Mouse (Mus musculus): Measurements from ENCODE around the gene Zar1l.

Gene Zar1l

DNA sequence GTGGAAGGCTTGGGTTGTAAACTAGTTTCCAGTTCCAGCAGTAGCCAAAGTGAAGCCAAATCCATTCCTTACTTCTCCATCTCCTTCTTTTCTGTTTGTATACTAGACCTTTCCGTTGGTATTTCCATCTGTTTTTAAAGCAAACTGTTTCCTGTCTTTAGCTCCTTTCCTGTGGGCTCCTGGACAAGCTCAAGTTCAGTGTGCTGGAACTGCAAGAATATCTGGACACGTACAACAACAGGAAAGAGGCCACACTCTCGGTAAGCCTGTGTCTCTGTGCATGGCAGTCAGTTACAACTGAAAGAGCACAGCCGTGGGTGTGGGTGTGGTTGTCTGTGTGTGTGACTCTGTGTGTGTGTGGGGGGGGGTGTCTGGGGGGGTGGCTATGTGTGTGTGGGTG, 39.4 kb downstream of the Zar1l start:
- DNase-seq: no peak

DNA sequence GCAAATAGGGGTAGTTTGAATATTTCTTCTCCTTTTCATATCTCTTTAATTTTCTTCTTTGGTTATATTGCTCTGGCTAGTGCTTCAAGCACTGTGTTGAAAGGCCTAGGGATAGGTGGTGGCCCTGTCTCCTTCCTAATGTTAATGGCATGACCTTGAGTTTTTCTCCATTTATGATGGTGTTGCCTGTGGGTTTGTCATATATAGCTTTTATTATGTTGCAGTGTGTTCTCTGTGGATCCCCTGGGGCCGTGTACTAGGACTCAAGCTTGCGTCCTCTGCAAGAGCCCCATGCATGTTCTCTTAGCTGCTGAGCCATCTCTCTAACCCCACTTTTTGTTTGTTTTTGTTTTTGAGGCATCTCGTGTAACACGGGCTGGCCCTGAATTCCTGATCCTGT, 40.6 kb downstream of the Zar1l start:
- no peak for DNase-seq

DNA sequence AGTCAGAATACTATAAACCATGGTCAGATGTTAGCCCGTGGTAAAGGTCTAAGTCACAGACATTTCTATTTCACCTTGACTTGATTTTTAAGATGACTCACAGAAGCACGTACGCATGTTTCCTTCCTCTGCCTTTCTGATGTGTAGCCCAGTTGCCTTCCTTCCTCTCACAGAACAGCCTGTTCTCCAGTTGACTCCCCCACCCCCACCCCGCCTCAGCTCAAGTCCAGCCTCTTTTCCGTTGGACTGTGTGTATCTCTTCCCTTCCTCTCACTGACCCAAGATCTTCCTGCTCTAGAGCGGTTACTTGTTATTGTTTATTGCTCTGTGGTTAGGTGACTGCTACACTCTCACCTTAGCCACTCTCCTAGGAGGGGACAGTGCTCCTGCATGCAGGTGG, 49.5 kb downstream of the Zar1l start:
- no peak for DNase-seq

DNA sequence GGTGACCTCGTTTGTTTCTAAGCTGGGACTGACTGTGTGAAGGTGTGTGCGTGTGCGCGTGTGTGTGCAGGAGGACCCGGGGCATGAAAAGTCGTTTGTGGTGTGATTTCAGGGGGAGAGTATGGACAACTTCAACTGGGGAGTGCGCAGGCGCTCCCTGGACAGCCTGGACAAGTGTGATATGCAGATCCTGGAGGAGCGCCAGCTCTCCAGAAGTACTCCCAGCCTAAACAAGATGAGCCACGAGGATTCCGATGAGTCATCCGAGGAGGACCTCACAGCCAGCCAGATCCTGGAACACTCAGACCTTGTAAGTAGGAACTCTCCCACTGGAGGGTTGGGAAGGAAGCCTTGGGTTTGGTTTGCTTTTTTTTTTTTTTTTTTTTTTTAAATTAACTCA, 51.8 kb downstream of the Zar1l start:
- peak; percentile 57 for DNase-seq

DNA sequence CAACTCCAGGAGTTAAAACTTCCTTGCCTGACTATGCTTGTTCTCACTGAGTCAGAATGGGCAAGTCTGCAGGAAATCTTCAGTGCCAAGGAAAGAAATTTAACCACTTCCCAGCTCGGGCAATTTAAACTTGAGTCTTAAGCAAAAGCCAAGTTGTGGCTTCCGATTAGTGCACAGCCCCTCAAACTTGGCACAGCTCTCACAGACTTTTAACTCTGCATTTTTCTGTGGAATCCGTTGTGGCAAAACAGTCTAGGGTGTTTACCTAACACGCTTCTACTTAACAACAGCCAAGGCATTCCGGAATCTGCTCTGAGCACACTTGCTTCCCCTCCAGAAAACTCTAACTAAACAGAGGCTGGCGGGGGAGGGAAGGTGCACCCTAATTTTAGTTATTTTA, 52.7 kb downstream of the Zar1l start:
- DNase-seq: no peak

DNA sequence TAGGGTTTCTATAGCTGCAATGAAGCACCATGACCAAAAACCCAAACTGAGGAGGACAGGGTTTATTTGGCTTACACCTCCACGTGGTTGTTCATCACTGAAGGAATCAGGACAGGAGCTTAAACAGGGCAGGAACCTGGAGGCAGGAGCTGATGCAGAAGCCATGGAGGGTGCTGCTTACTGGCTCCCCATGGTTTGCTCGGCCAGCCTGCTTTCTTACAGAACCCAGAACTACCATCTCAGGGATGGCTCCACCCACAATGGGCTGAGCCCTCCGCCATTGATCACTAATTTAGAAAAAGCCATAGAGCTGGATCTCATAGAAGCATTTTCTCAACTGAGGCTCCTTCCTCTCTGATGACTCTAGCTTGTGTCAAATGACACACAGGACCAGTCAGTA, 53.2 kb downstream of the Zar1l start:
- no peak for DNase-seq

DNA sequence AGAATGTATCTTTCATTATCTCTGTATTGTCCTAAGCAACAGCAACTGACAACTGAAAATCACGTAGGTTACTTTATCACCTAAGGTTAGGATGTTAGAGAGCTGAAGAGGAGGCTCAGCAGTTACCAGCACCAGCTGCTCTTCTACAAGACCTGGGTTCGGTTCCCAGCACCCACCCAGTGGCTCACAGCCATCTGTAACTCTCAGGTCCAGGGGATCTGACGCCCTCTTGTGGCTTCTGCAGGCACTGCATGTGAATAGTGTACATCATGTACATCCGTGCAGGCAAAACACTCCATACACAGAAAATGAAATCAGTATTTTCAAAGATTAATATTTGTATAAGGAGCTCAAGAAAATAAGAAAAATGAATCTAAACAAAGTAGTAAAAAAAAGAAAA, 58.2 kb downstream of the Zar1l start:
- no peak for DNase-seq

DNA sequence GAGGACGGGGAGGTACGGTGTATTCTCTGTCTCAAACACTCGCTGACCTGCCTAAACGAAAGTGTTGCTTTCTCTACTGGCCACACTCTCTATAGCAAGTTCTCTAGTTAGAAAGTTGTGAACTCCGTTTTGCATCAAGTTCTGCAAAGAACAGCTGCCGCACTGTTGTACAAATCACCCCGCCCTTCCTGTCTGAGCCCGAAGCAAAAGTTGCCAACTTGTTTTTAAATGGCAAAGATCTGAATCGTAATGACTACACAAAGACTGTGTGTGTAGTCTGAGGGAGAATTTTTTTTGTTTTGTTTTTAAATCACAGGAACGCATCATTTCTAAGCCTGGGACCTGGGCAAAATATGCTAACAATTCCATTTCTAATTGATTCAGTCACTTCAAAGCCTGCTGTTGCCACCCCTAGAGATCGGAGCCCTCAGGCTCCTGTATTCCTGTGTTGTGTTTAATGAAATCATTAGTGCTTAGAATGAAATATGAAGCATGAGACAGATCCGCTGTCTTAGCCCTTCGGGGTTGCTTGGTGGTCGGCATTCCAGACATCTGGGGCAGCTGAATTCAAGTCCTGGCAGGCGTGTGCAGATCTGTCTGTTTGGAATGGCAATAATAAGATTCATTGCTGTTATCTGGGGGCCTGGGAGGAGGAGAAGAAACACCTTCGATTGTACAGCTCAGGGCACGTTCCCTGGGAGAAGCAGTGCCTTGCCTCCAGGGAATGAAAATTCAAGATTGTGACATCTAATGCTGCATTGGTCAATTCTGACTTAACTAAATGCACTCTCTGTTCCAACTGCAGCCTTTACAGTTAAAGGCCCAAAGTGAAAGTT, 59.8 kb downstream of the Zar1l start:
- no peak for DNase-seq

DNA sequence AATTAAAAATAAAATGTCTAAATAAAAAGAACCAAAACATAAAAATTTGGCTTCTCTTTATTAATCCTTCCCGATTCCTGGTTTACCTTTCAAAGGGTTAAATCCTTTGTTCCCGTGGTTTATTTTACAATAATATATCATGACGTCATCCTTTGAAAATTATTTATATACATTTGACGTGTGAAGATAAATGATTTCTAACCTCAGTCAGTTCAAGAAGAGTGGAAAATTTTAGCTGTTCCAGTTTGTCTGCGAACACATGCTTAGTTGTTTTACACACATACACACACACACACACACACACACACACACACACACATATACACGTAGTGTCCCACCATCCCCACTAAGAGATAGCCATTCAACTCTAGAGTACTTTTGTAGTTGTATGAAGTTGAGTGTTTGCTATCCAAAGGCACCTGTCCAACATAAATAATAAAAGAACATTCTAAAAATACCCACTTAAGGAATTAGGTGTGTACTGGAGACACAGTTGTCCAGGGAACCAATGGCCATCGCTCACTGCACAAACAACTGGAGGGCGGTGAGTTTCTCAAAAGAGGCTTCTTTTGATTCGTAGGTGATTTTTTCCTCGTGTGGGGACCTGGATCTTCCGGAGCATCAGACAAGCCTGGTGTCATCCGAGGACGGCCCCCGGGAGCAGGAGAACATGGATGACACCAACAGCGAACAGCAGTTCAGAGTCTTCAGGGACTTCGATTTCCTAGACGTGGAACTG, 60.6 kb downstream of the Zar1l start:
- no peak for DNase-seq
